Mouse (Mus musculus): ENCODE data around the gene Elovl1. TPM values are rescaled to one million over a fixed set of nuclear protein-coding genes. Genes with fewer than 3 reads are reported as not detected.

Elovl1 gene
- polyA plus RNA-seq, 1 experiment from 2014 or later, result 208 TPM

DNA sequence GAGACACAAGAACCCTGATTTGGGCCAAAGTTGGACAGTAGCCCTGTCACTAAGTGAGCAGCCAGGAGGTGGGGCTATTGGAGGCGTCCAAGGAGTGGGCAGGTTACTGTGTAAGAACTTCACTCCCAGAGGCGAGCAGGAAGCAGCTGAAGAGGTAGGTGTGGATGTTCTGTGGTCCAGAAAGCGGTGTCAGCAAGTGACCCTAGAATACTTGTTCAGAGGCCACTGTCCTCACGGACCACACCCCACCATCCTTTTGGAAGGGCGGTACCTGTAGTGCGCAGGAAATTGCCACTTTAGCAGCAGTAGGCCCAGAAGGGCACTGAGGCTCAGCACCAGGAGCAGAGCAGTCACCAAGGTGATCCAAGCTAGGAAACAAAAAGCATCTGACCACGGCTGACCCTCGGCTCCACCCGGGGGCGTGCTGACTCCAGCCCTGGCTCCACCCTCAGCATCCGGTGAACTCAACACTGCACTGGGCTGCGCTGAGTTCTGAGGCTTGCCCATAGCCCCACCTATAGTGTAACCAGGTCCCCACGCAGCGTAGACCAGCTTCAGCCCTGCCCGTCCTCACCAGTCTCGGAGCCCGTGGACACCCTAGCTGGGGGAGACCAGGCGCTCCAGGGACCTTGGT lies 18.0 kb downstream of the Elovl1 start:
- no peak overlapping the region for H3K4me3 ChIP-seq (ENCODE audit: inconsistent target)
- H3K36me3 ChIP-seq (ENCODE audit: inconsistent target), result no peaks in the 10 kb centered on the region
- H3K27ac ChIP-seq, result no peak overlapping the region
- WGBS (ENCODE audit: missing documents), result 86% methylated on average over 18 of the region's 18 CpGs
- no peaks in the 10 kb centered on the region for H3K79me2 ChIP-seq (ENCODE audit: inconsistent target)

- no peaks in the 10 kb centered on the region for H3K36me3 ChIP-seq (ENCODE audit: inconsistent target)
- no peaks in the 10 kb centered on the region for H3K79me2 ChIP-seq (ENCODE audit: inconsistent target)
- H3K4me3 ChIP-seq (ENCODE audit: inconsistent target), result no peak overlapping the region
- 86% methylated on average over 24 of the region's 24 CpGs for WGBS (ENCODE audit: missing documents)
- H3K27ac ChIP-seq, result no peak overlapping the region
Observed at GRCm38 (mm10) chr4:118446415-118447153, 18.7 kb downstream of the Elovl1 start.

- no peaks in the 10 kb centered on the region for H3K79me2 ChIP-seq (ENCODE audit: inconsistent target)
- no peak within 1 kb of the TSS for H3K27ac ChIP-seq
- no peak within 1 kb of the TSS for H3K4me3 ChIP-seq (ENCODE audit: inconsistent target)
- WGBS (ENCODE audit: missing documents), result 28% methylated on average over 9 of the region's 9 CpGs
- no peaks in the 10 kb centered on the region for H3K36me3 ChIP-seq (ENCODE audit: inconsistent target)
Observed at GRCm38 (mm10) chr4:118457345-118457975, 29.6 kb downstream of the Elovl1 start, which contains the start of gene Mpl. TSS of gene Mpl (minus strand) at chr4:118457513.

DNA sequence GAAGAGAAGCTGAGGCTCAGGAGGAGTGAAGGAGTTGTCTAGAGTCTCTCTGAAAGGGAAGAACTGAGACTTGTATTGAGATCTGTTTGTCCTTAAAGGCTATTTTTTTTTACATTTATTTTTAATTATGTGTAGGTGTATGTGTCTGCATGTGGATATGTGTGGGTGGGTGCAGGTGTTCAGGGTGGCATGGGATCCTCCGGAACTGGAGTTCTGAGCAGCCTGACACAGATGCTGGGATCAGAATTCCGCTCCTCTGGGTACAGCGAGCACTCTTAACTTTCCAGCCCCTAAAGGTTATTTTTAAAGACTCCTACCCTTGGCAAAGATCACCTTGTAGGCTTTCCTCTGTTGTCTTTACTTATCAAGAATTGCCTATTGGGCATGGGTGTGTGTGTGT lies 37.1 kb downstream of the Elovl1 start:
- H3K36me3 ChIP-seq (ENCODE audit: inconsistent target), result no peaks in the 10 kb centered on the region
- no peaks in the 10 kb centered on the region for H3K79me2 ChIP-seq (ENCODE audit: inconsistent target)
- H3K4me3 ChIP-seq (ENCODE audit: inconsistent target), result no peak overlapping the region
- no peak overlapping the region for H3K27ac ChIP-seq
- WGBS (ENCODE audit: missing documents), result 94% methylated on average over 3 of the region's 3 CpGs

GRCm38 (mm10) chr4:118465697-118466163 lies 37.8 kb downstream of the Elovl1 start:
- Histone ChIP-seq H3K27ac (no peak overlapping the region), H3K36me3 (ENCODE audit: inconsistent target) (no peaks in the 10 kb centered on the region), H3K4me3 (ENCODE audit: inconsistent target) (no peak overlapping the region), H3K79me2 (ENCODE audit: inconsistent target) (no peaks in the 10 kb centered on the region)
- WGBS (ENCODE audit: missing documents), result 13% methylated on average over 11 of the region's 11 CpGs

DNA sequence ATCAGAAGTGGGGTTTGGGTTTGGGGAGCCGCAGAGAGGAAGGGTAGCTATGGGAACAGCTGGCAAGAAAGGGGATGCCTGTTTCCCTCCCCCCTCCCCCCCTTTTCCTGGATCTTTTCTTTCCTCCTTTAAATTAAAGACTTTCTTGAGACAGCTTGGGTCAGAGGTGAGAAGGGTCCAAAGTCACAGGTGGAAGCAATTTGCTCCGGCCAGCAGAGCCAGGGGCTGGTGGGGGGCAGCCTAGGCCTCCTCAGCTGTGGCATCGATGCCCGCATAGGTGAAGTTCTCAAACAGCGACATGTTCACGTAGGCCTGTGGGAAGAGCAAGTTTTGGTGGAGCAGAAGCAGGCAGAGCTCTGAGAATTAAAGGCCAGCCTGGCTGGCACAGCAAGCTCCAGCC lies 43.4 kb downstream of the Elovl1 start:
- no peak overlapping the region for H3K27ac ChIP-seq
- WGBS (ENCODE audit: missing documents), result 97% methylated on average over 6 of the region's 6 CpGs
- H3K36me3 ChIP-seq (ENCODE audit: inconsistent target), result no peaks in the 10 kb centered on the region

DNA sequence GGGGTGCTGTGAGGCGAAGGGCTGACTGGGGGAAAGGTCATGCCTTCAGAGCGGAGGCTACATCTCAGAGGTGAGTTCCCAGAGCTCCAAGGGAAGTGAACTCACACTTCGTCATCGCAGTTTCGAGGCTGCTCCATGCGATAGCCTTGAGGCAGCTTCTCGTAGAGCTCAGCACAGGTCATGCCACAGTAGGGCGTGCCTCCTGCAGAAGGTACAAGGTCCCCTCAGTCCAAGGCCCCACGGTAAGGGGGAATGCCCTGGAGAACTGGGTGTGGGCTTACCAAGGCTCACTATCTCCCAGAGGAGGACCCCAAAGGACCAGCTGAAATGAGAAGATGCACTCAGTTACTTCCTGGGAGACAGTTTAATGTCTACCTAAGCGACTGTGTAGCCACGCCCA lies 44.8 kb downstream of the Elovl1 start:
- H3K79me2 ChIP-seq (ENCODE audit: inconsistent target), result no peaks in the 10 kb centered on the region
- no peak overlapping the region for H3K27ac ChIP-seq
- H3K36me3 ChIP-seq (ENCODE audit: inconsistent target), result no peaks in the 10 kb centered on the region
- WGBS (ENCODE audit: missing documents), result 95% methylated on average over 11 of the region's 11 CpGs
- H3K4me3 ChIP-seq (ENCODE audit: inconsistent target), result no peak overlapping the region

More for the DNA sequence above, 43.4 kb downstream of the Elovl1 start:
- Histone ChIP-seq H3K79me2 (ENCODE audit: inconsistent target) (no peaks in the 10 kb centered on the region), H3K4me3 (ENCODE audit: inconsistent target) (no peak overlapping the region)

GRCm38 (mm10) chr4:118476773-118477530 lies 49.1 kb downstream of the Elovl1 start:
- Histone ChIP-seq H3K4me3 (ENCODE audit: inconsistent target) (no peak overlapping the region), H3K79me2 (ENCODE audit: inconsistent target) (no peaks in the 10 kb centered on the region), H3K27ac (no peak overlapping the region), H3K36me3 (ENCODE audit: inconsistent target) (no peaks in the 10 kb centered on the region)
- 93% methylated on average over 15 of the region's 15 CpGs for WGBS (ENCODE audit: missing documents)

Other genes starting within 250 kb of the Elovl1 start
- 21.9 to 31.1 TPM (median 25.1 TPM) in 3 replicates for gene Kdm4a, start 248.1 kb upstream of the Elovl1 start, polyA plus RNA-seq (2018)
- gene Ptprf, start 136.7 kb upstream of the Elovl1 start, polyA plus RNA-seq (2018), result 0.07 to 0.56 TPM (median 0.34 TPM) in 3 replicates
- gene Szt2, start 18.8 kb upstream of the Elovl1 start, polyA plus RNA-seq (2018), result 3.0 to 9.6 TPM (median 5.2 TPM) in 3 replicates
- 69.4 to 89.5 TPM (median 85.4 TPM) in 3 replicates for gene Med8, start 18.8 kb upstream of the Elovl1 start, polyA plus RNA-seq (2018)
- 0.63 to 3.8 TPM (median 2.6 TPM) in 3 replicates for gene Cdc20, start 9.3 kb downstream of the Elovl1 start, polyA plus RNA-seq (2018)
- gene Mpl, start 29.4 kb downstream of the Elovl1 start, polyA plus RNA-seq (2018), result 0.26 TPM in 1 of 3 replicates, not detected in the others
- not detected in 3 replicates for gene Tie1, start 62.0 kb downstream of the Elovl1 start, polyA plus RNA-seq (2018)
- gene 2610528J11Rik, start 98.9 kb downstream of the Elovl1 start, polyA plus RNA-seq (2018), result not detected in 3 replicates
- not detected in 3 replicates for gene Tmem125, start 116.0 kb downstream of the Elovl1 start, polyA plus RNA-seq (2018)
- gene Cfap57, start 192.7 kb downstream of the Elovl1 start, polyA plus RNA-seq (2018), result not detected in 3 replicates
- gene Ebna1bp2, start 192.7 kb downstream of the Elovl1 start, polyA plus RNA-seq (2018), result 26.7 to 58.3 TPM (median 41.6 TPM) in 3 replicates
- gene Olfr62, start 230.9 kb downstream of the Elovl1 start, polyA plus RNA-seq (2018), result not detected in 3 replicates